Mouse (Mus musculus) CD4-positive, CD25-positive, alpha-beta regulatory T cell, adult 4 months (primary cell): ENCODE measurements around the gene Hemgn. TPM values are rescaled to one million over a fixed set of nuclear protein-coding genes. Genes with fewer than 3 reads are reported as not detected.

Experiments used
- ATAC-seq: one replicate; pipeline ENCODE4 v1.8.0; 2017
- polyA plus RNA-seq, 2 experiments: library from polyadenylated mRNA; unstranded; fragments of 100-300 nt; shearing (Covaris generic); gene quantifications; one replicate each; pipeline ENCODE4 v1.2.1; 2017

The Hemgn gene
- polyA plus RNA-seq, 2 experiments from 2014 or later: 0.36 TPM; not detected in 1

- ATAC-seq: peak; percentile 77
Observed at GRCm38 (mm10) chr4:46411489-46411888, 1.8 kb downstream of the Hemgn start.

GRCm38 (mm10) chr4:46410677-46411076, 2.6 kb downstream of the Hemgn start:
- ATAC-seq: no peak

DNA sequence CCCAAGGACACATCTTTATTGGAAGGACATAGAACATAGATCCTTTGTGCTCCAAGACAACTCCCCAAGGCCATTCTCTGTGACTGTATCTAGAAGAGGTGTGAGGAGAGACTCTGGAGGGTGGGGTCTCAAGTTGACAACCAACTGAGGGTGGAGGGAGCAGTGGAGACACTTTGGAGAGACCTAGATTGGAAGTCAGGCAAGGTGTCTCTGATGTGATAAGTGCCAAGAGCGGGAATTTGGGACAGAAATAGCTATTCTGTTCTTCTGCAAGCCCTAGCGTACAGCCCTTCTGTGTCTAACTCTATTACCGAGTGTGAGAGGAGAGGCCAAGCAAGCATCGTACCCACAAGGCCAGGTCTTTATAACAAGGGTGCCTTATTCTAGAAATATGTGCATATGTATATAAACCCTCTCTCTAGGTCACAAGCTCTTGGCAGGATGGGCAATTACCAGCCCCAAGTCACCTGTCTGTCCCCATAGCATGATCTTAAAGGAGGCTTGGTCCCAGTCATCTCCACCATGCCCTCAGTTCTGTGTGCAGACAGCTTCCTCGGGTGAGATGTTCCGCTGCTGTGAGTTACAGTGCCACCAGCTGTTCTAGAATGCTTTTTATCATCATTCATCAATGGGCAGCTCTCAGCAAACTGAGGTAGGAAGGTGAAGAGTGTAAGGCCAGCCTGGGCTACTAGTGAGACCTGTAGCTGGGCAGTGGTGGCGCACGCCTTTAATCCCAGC, 6.2 kb downstream of the Hemgn start:
- ATAC-seq: no peak

DNA sequence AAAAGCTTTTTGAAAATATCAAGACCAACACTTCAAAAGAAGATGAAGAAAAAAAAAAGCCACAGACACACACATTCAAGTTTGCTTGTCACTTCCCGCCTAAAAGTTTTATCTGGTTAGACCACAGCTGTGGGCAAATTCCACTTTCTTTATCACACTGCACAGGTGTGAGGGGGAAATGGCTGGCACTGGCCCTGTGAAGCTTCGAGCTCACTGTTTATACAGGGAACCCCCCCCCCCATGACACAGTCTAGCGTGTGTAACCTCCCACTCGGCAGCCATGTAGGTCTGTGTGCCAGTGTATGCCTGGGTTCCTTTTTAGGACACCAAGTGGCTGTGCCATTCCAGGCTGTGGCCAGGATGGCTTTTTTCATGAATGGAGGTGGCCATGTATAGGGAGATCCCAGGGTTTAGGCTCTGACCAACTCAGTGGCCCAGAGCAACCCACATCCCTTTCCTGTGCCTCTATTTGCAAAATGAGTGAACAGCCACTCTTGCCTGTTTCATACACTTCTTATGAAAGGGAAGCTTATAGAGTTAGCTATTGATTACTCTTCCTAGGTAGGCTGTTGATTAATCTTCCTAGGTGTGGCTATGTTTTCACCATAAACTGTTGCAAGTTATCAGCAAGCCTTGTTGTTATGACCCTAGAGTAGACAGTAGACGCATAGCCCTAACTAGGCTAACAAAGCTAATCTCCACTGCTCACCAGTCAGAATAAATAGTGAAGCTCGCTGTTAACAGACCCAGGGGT, 9.1 kb downstream of the Hemgn start:
- peak; percentile 78 for ATAC-seq

GRCm38 (mm10) chr4:46398839-46399238, 14.5 kb downstream of the Hemgn start:
- no peak for ATAC-seq

- ATAC-seq: no peak
Observed at GRCm38 (mm10) chr4:46395736-46396135, 17.6 kb downstream of the Hemgn start.

DNA sequence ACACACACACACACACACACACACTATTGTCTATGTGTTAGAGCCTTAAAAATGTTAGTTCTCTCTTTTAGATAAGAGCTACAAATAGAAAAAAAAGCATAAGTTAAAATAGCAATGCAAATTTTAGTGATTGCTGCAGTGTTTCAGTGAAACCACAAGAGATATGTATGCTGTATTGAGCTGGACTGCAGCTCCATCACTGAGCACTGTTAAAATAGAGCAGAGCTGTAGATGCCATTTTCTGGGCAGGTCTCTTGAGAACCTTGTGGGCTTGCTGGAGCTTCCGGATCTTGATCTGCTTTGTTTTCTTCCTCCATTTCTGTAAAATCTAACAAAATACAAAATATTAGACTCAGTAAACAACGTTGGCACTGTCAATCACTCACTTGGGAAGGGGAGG, 18.9 kb downstream of the Hemgn start:
- no peak for ATAC-seq

DNA sequence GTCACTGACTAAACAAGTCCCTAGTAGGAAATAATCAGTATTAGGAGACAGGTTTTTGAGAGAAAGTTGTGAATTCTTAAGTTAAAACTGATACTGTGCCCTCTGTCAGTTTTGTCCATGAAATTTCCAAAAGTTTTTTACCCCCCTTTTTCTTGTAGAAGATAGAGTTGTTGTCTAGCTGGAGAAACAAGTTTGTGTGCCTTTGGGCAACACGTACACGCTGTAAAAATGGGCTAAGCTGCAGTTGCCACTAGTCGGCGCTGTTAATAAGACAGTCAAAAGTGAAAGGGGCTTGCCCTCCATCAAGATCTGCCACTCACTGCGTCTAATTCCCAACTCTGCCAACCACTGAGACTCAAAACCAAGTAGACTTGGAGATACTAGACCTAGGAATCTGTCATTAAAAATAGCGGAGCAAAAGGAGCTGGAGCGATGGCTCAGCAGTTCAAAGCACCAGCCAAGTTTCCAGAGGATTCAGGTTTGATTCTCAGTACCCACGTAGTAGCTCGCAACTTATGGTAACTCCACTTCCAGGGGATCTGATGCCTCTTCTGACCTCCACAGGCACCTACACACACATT, 22.8 kb downstream of the Hemgn start:
- ATAC-seq: peak; percentile 62

GRCm38 (mm10) chr4:46389612-46390341, 23.5 kb downstream of the Hemgn start:
- ATAC-seq: no peak

DNA sequence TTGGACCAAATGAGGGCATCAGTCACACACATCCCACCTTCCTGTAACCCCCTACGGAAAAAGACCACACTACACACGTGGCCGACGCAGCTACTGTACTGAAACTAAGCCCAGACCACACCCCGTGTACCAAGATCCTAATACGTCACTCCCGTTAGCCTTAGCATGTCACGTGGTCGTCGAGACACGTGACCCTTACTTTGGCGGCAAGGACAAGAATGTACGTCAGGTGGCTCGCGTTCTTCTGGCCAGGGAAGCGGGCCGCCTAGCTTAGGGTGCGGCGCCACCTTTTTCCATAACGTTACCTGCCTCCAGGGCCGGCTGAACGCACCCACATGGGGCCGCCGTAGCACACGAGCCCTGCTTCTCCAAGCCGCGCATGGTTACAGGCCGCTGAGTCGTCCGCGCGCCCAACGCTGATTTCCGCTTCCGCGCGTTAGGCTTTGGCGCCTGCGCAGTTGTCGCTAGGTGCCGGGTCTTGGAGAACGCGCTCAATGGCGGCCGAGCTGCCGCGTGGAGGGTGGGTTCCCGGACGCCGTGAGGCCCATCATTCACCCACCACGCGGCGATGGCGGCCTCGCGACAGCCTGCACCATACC, 24.2 kb downstream of the Hemgn start, which contains the start of gene Trmo:
Gene Trmo (minus strand): TSS at position 425 of the 599 bp plus-strand sequence.
- ATAC-seq: peak; percentile 89

- peak; percentile 30 for ATAC-seq
Observed at GRCm38 (mm10) chr4:46388556-46388955, 24.8 kb downstream of the Hemgn start.

DNA sequence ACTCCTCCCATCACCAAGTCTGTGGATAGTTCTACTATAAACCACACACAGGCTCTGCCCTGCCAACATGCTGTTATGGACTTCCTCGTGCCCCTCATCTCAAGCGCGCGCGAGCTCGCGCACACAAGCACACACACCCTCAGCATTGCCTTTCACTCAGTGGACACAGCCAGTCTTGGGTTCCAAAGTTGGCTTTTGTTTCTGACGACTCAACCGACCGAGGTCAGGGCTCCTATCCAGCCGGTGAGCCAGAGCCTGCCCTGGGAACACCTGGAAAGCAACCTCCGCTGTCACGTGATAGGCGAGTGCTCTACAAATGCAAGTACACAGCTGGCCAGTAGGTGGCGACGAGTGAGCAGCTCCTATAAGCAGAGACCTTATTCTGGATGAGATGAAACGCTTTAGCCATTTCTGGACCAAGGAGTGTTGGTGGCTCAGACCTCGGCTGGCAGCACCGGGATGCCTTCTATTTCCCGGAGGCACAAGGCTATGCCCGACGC, 38.4 kb downstream of the Hemgn start:
- ATAC-seq: peak; percentile 90

GRCm38 (mm10) chr4:46374455-46374854, 38.9 kb downstream of the Hemgn start:
- ATAC-seq: peak; percentile 54

GRCm38 (mm10) chr4:46371030-46371429, 42.3 kb downstream of the Hemgn start:
- ATAC-seq: no peak

DNA sequence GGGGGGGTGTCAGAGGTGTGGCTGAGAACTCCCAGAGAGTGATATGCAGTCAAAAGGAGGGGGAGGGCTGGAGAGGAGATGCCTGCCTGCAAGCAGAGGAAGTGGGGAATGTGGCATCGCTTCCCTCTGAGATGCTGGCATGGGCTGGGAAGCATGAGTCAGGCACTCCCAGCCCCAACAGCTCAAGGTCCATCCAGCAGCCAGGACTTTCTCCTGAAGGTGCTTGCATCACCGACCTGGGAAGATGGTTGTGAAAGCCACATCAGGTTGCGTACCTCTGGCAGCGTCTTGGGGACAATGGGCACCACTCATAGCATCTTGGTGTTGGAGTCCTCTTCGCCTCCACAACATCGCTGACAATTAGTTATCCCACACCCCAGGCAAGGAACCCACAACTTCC, 42.9 kb downstream of the Hemgn start:
- ATAC-seq: no peak

DNA sequence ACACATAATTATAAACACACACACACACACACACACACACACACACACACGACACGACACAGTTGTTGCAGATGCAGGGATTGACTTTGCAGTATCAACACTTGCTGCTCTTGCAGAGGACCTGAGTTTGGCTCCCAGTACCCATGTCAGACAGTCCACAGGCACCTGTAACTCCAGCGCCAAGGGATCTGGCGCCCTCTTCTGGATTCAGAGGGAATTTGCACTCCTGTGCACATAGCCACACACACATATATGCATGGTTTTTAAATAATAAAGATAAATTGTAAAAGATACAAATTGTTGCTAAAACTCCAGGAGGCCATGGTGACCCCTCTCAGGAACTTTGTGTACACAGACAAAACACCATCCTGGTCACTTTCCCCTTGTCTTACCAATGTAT, 44.2 kb downstream of the Hemgn start:
- ATAC-seq: no peak

GRCm38 (mm10) chr4:46367487-46367959, 45.8 kb downstream of the Hemgn start:
- no peak for ATAC-seq

DNA sequence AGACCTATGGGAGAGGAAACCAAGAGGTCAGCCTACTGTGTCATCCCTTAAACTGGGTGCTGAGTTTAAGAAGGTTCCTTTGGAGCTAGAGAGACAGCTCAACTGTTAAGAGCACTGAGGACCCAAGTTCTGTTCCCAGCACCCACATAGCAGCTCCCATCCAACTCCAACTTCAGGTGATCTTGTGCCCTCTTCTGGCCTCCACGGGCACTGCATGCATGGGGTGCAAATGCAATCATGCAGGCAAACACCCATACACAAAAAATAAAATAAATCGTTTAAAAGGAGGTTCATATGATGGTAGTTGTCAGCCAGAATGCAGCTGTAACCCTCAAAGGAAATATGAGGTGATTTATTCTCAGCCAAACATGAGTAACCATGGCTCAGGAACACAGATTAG, 48.9 kb downstream of the Hemgn start:
- no peak for ATAC-seq

GRCm38 (mm10) chr4:46361258-46361657, 52.0 kb downstream of the Hemgn start:
- ATAC-seq: no peak

DNA sequence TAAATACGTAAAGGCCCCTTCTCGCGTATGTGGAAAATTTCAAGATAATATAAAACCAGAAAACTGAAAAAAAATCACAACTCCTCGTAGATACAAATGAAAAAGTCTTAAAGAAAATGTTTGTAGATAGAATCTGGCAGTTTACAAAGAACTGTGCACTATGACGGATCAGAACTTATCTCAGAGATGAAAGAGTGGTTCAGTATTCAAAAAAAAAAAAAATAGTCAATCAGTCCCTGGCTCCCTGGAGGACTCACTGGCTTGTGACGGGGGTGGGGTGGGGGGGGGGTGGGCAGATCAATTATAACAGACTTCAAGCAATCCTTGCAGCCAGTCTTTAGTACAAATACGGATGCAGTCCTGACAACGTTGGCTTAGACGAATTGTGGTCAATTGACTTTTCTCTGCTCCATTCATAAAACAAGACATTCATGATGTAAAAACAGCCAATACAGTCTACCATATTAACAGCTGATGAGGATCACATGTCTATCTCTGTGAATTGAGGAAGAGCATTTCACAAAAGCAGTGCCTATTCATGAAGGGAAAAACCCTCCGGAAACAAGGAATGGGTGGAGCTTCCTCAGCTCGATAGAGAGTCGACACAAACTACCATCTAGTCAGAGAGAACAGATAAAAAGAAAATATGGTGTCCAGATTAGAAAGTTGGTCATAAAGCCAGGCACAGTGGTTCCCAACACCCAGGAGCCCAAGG, 53.6 kb downstream of the Hemgn start:
- peak; percentile 67 for ATAC-seq

GRCm38 (mm10) chr4:46356351-46357133, 56.8 kb downstream of the Hemgn start:
- ATAC-seq: no peak
